Mouse (Mus musculus): ENCODE results near the gene Terf2. TPM values are rescaled to one million over a fixed set of nuclear protein-coding genes. Genes with fewer than 3 reads are reported as not detected.

Gene Terf2
- total RNA-seq, 1 experiment, result 13.9 TPM

- in situ Hi-C loops (cut with MboI; ENCODE audit: low sequenced_read_pairs in 2 of 2, unreplicated experiment in 2 of 2), result loop anchor here (5.0 to 25.0 kb wide), 2 partner anchors 212 kb away; no protein-coding TSS in a partner anchor
- Histone ChIP-seq H3K27ac (ENCODE audit: insufficient read depth, low read depth, low read length, poor library complexity, severe bottlenecking) (no peak overlapping the region), H3K36me3 (ENCODE audit: control insufficient read depth, insufficient read depth, low read length, poor library complexity, severe bottlenecking) (no peaks in the 10 kb centered on the region), H3K4me1 (ENCODE audit: control insufficient read depth in 2 of 2, insufficient read depth in 2 of 2, low read length in 2 of 2, poor library complexity in 1 of 2) (no peaks in the 10 kb centered on the region), H3K9ac (ENCODE audit: insufficient read depth, low read depth, low read length, poor library complexity, severe bottlenecking) (no peak overlapping the region), H3K4me3 (ENCODE audit: insufficient read depth in 1 of 2, low read depth in 1 of 2, low read length in 2 of 2, poor library complexity in 1 of 2, severe bottlenecking in 1 of 2) (no peak overlapping the region), H3K9me3 (ENCODE audit: control insufficient read depth, insufficient read depth, low read depth, low read length) (no peaks in the 10 kb centered on the region)
- no peak for TF ChIP-seq HCFC1 (IDR thresholded peaks at IDR 0.05; ENCODE audit: borderline replicate concordance, insufficient read depth, low read length)
- no peak for TF ChIP-seq MAFK (IDR thresholded peaks at IDR 0.05; ENCODE audit: insufficient read depth, low read depth, low read length)
- no peak for TF ChIP-seq ZC3H11A (IDR thresholded peaks at IDR 0.05; ENCODE audit: borderline replicate concordance, low read depth, low read length)
- DNase-seq (ENCODE audit: low read depth, low spot score), result no peak
Measured at GRCm38 (mm10) chr8:107100635-107101034, 4.3 kb upstream of the Terf2 start.

- no peak for DNase-seq (ENCODE audit: low read depth, low spot score)
- TF ChIP-seq ZC3H11A (IDR thresholded peaks at IDR 0.05; ENCODE audit: borderline replicate concordance, low read depth, low read length) (no peak), MAFK (IDR thresholded peaks at IDR 0.05; ENCODE audit: insufficient read depth, low read depth, low read length) (no peak), HCFC1 (IDR thresholded peaks at IDR 0.05; ENCODE audit: borderline replicate concordance, insufficient read depth, low read length) (no peak), ZNF384 (IDR thresholded peaks at IDR 0.05; ENCODE audit: low read depth, low read length) (no peak), CHD2 (IDR thresholded peaks at IDR 0.05; ENCODE audit: low read depth, low read length) (no peak)
- in situ Hi-C loops (cut with MboI; ENCODE audit: low sequenced_read_pairs in 2 of 2, unreplicated experiment in 2 of 2), result no loop called here
- peak overlapping the region; percentile 92 for H3K9ac ChIP-seq (ENCODE audit: insufficient read depth, low read depth, low read length, poor library complexity, severe bottlenecking)
- H3K27ac ChIP-seq (ENCODE audit: insufficient read depth, low read depth, low read length, poor library complexity, severe bottlenecking), result peak overlapping the region; percentile 85
- peaks cover 19% of the 10 kb centered on the region; the same call in 1 of the 2 replicates for H3K36me3 ChIP-seq (ENCODE audit: control insufficient read depth, insufficient read depth, low read length, poor library complexity, severe bottlenecking)
- peak overlapping the region; percentile 89 to 94 for H3K4me3 ChIP-seq (ENCODE audit: insufficient read depth in 1 of 2, low read depth in 1 of 2, low read length in 2 of 2, poor library complexity in 1 of 2, severe bottlenecking in 1 of 2)
- H3K4me1 ChIP-seq (ENCODE audit: control insufficient read depth in 2 of 2, insufficient read depth in 2 of 2, low read length in 2 of 2, poor library complexity in 1 of 2), result no peaks in the 10 kb centered on the region
- H3K9me3 ChIP-seq (ENCODE audit: control insufficient read depth, insufficient read depth, low read depth, low read length), result no peaks in the 10 kb centered on the region
Measured at GRCm38 (mm10) chr8:107095717-107096365, 506 bp downstream of the Terf2 start.

DNA sequence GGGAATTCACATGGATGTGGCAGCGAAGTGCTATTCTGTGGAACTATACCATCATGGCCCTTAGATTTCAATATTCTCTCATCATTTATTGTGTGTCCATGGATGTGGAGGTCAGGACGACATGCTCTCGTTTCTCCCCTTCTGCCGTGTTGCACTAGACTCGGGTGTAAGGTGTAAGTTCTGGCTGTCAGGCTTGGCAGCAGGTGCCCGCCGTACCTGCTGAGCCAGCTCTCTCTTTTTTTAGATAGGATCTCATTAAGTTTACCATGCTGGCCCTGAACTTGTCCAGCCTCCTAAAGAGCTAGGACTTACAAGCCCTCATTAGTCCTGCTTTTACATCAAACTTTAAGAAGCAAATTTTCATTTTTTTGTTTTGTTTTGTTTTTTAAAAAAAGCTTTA, 5.8 kb downstream of the Terf2 start:
- TF ChIP-seq ZC3H11A (IDR thresholded peaks at IDR 0.05; ENCODE audit: borderline replicate concordance, low read depth, low read length) (no peak), CHD2 (IDR thresholded peaks at IDR 0.05; ENCODE audit: low read depth, low read length) (no peak), ZNF384 (IDR thresholded peaks at IDR 0.05; ENCODE audit: low read depth, low read length) (no peak)
- Histone ChIP-seq H3K9ac (ENCODE audit: insufficient read depth, low read depth, low read length, poor library complexity, severe bottlenecking) (no peak overlapping the region), H3K9me3 (ENCODE audit: control insufficient read depth, insufficient read depth, low read depth, low read length) (no peaks in the 10 kb centered on the region), H3K27ac (ENCODE audit: insufficient read depth, low read depth, low read length, poor library complexity, severe bottlenecking) (no peak overlapping the region), H3K36me3 (ENCODE audit: control insufficient read depth, insufficient read depth, low read length, poor library complexity, severe bottlenecking) (peaks cover 25% of the 10 kb centered on the region; the same call in 1 of the 2 replicates), H3K4me1 (ENCODE audit: control insufficient read depth in 2 of 2, insufficient read depth in 2 of 2, low read length in 2 of 2, poor library complexity in 1 of 2) (peaks cover 0 to 4% of the 10 kb centered on the region in 2 experiments; a peak in 1 of 4 replicates), H3K4me3 (ENCODE audit: insufficient read depth in 1 of 2, low read depth in 1 of 2, low read length in 2 of 2, poor library complexity in 1 of 2, severe bottlenecking in 1 of 2) (no peak overlapping the region)
- in situ Hi-C loops (cut with MboI; ENCODE audit: low sequenced_read_pairs in 2 of 2, unreplicated experiment in 2 of 2), result no loop called here
- DNase-seq (ENCODE audit: low read depth, low spot score), result no peak

DNA sequence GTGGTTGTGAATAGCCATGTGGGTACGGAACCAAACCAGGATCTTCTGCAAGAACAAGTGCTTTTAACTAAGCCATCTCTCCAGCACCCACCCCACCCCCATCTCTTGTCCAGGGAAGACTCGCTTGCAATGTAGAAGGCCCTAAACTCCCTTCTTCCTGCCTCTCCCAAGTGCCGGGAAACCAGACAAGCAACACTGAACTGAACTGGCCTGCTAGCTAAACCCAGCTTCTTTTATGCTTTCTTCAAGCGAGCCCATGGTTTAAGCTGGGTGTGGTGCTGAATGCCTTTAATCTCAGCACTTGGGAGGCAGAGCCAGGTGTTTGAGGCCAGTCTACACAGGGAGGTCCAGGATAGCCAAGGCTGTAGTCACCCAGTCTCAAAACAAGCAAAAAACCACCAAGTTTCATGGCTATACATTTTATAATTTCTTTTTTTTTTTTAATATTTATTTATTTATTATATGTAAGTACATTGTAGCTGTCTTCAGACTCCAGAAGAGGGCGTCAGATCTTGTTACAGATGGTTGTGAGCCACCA, 7.8 kb downstream of the Terf2 start:
- Histone ChIP-seq H3K9me3 (ENCODE audit: control insufficient read depth, insufficient read depth, low read depth, low read length) (no peaks in the 10 kb centered on the region), H3K36me3 (ENCODE audit: control insufficient read depth, insufficient read depth, low read length, poor library complexity, severe bottlenecking) (peaks cover 21% of the 10 kb centered on the region; the same call in 1 of the 2 replicates), H3K4me3 (ENCODE audit: insufficient read depth in 1 of 2, low read depth in 1 of 2, low read length in 2 of 2, poor library complexity in 1 of 2, severe bottlenecking in 1 of 2) (no peak overlapping the region), H3K9ac (ENCODE audit: insufficient read depth, low read depth, low read length, poor library complexity, severe bottlenecking) (no peak overlapping the region), H3K27ac (ENCODE audit: insufficient read depth, low read depth, low read length, poor library complexity, severe bottlenecking) (no peak overlapping the region), H3K4me1 (ENCODE audit: control insufficient read depth in 2 of 2, insufficient read depth in 2 of 2, low read length in 2 of 2, poor library complexity in 1 of 2) (peaks cover 0 to 4% of the 10 kb centered on the region in 2 experiments; a peak in 1 of 4 replicates)
- TF ChIP-seq ZNF384 (IDR thresholded peaks at IDR 0.05; ENCODE audit: low read depth, low read length), result no peak
- no peak for TF ChIP-seq HCFC1 (IDR thresholded peaks at IDR 0.05; ENCODE audit: borderline replicate concordance, insufficient read depth, low read length)
- TF ChIP-seq CHD2 (IDR thresholded peaks at IDR 0.05; ENCODE audit: low read depth, low read length), result no peak
- TF ChIP-seq MAFK (IDR thresholded peaks at IDR 0.05; ENCODE audit: insufficient read depth, low read depth, low read length), result no peak
- no peak for TF ChIP-seq ZC3H11A (IDR thresholded peaks at IDR 0.05; ENCODE audit: borderline replicate concordance, low read depth, low read length)
- in situ Hi-C loops (cut with MboI; ENCODE audit: low sequenced_read_pairs in 2 of 2, unreplicated experiment in 2 of 2), result no loop called here
- DNase-seq (ENCODE audit: low read depth, low spot score), result no peak
